Mouse (Mus musculus) midbrain, embryonic 10.5 days (tissue): ENCODE data around the gene Atxn10. TPM values are rescaled to one million over a fixed set of nuclear protein-coding genes. Genes with fewer than 3 reads are reported as not detected.

Experiments used
- DNase-seq: peaks from one replicate; pipeline ENCODE4 v3.0.0-alpha.2; 2017; ENCODE audit warnings: low spot score
- H3K27ac ChIP-seq: fragments of 300-500 bp; sonication (generic); replicated peaks from 2 replicates; pipeline ENCODE4 v1.5.1; 2016; ENCODE audit warnings: mild to moderate bottlenecking
- H3K27me3 ChIP-seq: fragments of 300-500 bp; sonication (generic); 2 replicates; pipeline ENCODE4 v1.6.1; 2016; ENCODE audit warnings: low read depth, mild to moderate bottlenecking; ENCODE audit not compliant: poor library complexity, severe bottlenecking
- H3K36me3 ChIP-seq: fragments of 300-500 bp; sonication (generic); 2 replicates; pipeline ENCODE4 v1.6.1; 2016; ENCODE audit warnings: mild to moderate bottlenecking, moderate library complexity
- H3K4me1 ChIP-seq: fragments of 300-500 bp; sonication (generic); 2 replicates; pipeline ENCODE4 v1.6.1; 2016
- H3K4me3 ChIP-seq: fragments of 300-500 bp; sonication (generic); 2 replicates; pipeline ENCODE4 v1.5.1; 2016; ENCODE audit warnings: mild to moderate bottlenecking, moderate library complexity
- H3K9me3 ChIP-seq: fragments of 300-500 bp; sonication (generic); replicated peaks from 2 replicates; pipeline ENCODE4 v1.6.1; 2016; ENCODE audit warnings: mild to moderate bottlenecking
- WGBS: fragments of 180-500 bp; shearing (Covaris S2); methylation state at CpG from one replicate; pipeline ENCODE4 v1.1.7; 2016; 5-methylcytosine and 5-hydroxymethylcytosine counted together
- polyA plus RNA-seq: library from polyadenylated mRNA; unstranded; fragments of >200 nt; fragmentation: Nextera tagmentation; extraction: Ambion mirVana; gene quantifications from 2 replicates; pipeline ENCODE4 v1.2.1, GENCODE M21; 2016

Gene Atxn10
- polyA plus RNA-seq, 1 experiment from 2014 or later = 341 TPM

GRCm38 (mm10) chr15:85464823-85465565, 128.9 kb downstream of the Atxn10 start:
- H3K27me3 ChIP-seq = peaks cover 99% of the 10 kb centered on the region
- whole genome bisulfite sequencing = 48% methylated on average over 10 of the region's 10 CpGs
- H3K9me3 ChIP-seq = no peaks in the 10 kb centered on the region
- no peak overlapping the region; the same call in 1 of the 2 replicates for H3K4me3 ChIP-seq
- peak; percentile 36 for DNase-seq
- H3K36me3 ChIP-seq = peaks cover 49% of the 10 kb centered on the region
- H3K27ac ChIP-seq = peak overlapping the region; percentile 86
- H3K4me1 ChIP-seq = peaks cover 71% of the 10 kb centered on the region

- Histone ChIP-seq H3K36me3 (peaks cover 56% of the 10 kb centered on the region), H3K27ac (peak overlapping the region; percentile 49; the same call in 1 of the 2 replicates), H3K4me3 (no peak overlapping the region), H3K27me3 (peaks cover 94% of the 10 kb centered on the region), H3K4me1 (peaks cover 55% of the 10 kb centered on the region), H3K9me3 (no peaks in the 10 kb centered on the region)
- no peak for DNase-seq
- 90% methylated on average over 5 of the region's 5 CpGs for WGBS
These were observed 130.5 kb downstream of the Atxn10 start for GRCm38 (mm10) chr15:85466456-85467067.

- peaks cover 27% of the 10 kb centered on the region for H3K4me1 ChIP-seq
- peaks cover 87% of the 10 kb centered on the region for H3K27me3 ChIP-seq
- WGBS = 89% methylated on average over 6 of the region's 6 CpGs
- H3K27ac ChIP-seq = 0 out of 2 replicates have a peak overlapping the region, but pooled peaks have one; percentile 30
- no peak overlapping the region for H3K4me3 ChIP-seq
- DNase-seq = no peak
- no peaks in the 10 kb centered on the region for H3K9me3 ChIP-seq
- peaks cover 58% of the 10 kb centered on the region for H3K36me3 ChIP-seq
These were observed 133.4 kb downstream of the Atxn10 start for GRCm38 (mm10) chr15:85469401-85469800.

- H3K4me1 ChIP-seq = peaks cover 18% of the 10 kb centered on the region
- no peak for DNase-seq
- WGBS = 84% methylated on average over 3 of the region's 3 CpGs
- no peak overlapping the region for H3K4me3 ChIP-seq
- no peaks in the 10 kb centered on the region for H3K9me3 ChIP-seq
- peaks cover 15% of the 10 kb centered on the region for H3K36me3 ChIP-seq
- H3K27me3 ChIP-seq = peaks cover 75% of the 10 kb centered on the region
- no peak overlapping the region for H3K27ac ChIP-seq
These were observed 138.7 kb downstream of the Atxn10 start for GRCm38 (mm10) chr15:85474697-85475096.

GRCm38 (mm10) chr15:85477584-85477983, 141.5 kb downstream of the Atxn10 start:
- peak; percentile 67 for DNase-seq
- Histone ChIP-seq H3K27me3 (peaks cover 81% of the 10 kb centered on the region), H3K9me3 (no peaks in the 10 kb centered on the region), H3K4me3 (no peak overlapping the region), H3K4me1 (peaks cover 47% of the 10 kb centered on the region), H3K27ac (no peak overlapping the region), H3K36me3 (no peaks in the 10 kb centered on the region)
- 29% methylated on average over 1 of the region's 1 CpGs for WGBS

GRCm38 (mm10) chr15:85479365-85479764, 143.3 kb downstream of the Atxn10 start:
- H3K4me3 ChIP-seq = no peak overlapping the region
- 89% methylated on average over 12 of the region's 12 CpGs for WGBS
- H3K27ac ChIP-seq = 0 out of 2 replicates have a peak overlapping the region, but pooled peaks have one; percentile 43
- H3K9me3 ChIP-seq = no peaks in the 10 kb centered on the region
- peaks cover 88% of the 10 kb centered on the region for H3K27me3 ChIP-seq
- no peaks in the 10 kb centered on the region for H3K36me3 ChIP-seq
- DNase-seq = no peak
- peaks cover 59% of the 10 kb centered on the region for H3K4me1 ChIP-seq

- Histone ChIP-seq H3K4me1 (peaks cover 59% of the 10 kb centered on the region), H3K36me3 (no peaks in the 10 kb centered on the region), H3K27ac (peak overlapping the region; percentile 43), H3K9me3 (no peaks in the 10 kb centered on the region), H3K4me3 (no peak overlapping the region), H3K27me3 (peaks cover 88% of the 10 kb centered on the region)
- 64% methylated on average over 5 of the region's 5 CpGs for WGBS
- no peak for DNase-seq
These were observed 143.9 kb downstream of the Atxn10 start for GRCm38 (mm10) chr15:85479919-85480318.

- no peaks in the 10 kb centered on the region for H3K36me3 ChIP-seq
- peak; percentile 53 for DNase-seq
- H3K27me3 ChIP-seq = peaks cover 87% of the 10 kb centered on the region
- H3K9me3 ChIP-seq = no peaks in the 10 kb centered on the region
- H3K4me3 ChIP-seq = no peak overlapping the region
- H3K4me1 ChIP-seq = peaks cover 59% of the 10 kb centered on the region
- 36% methylated on average over 3 of the region's 3 CpGs for WGBS
- H3K27ac ChIP-seq = peak overlapping the region; percentile 43
These were observed 144.6 kb downstream of the Atxn10 start for GRCm38 (mm10) chr15:85480630-85481029.

- 89% methylated on average over 10 of the region's 10 CpGs for WGBS
- H3K27me3 ChIP-seq = peaks cover 83% of the 10 kb centered on the region
These were observed 152.9 kb downstream of the Atxn10 start for GRCm38 (mm10) chr15:85488900-85489299.

GRCm38 (mm10) chr15:85489751-85490150, 153.7 kb downstream of the Atxn10 start:
- Histone ChIP-seq H3K9me3 (peaks cover 5% of the 10 kb centered on the region; the same call in 1 of the 2 replicates), H3K27ac (peak overlapping the region; percentile 52; the same call in 1 of the 2 replicates), H3K36me3 (no peaks in the 10 kb centered on the region), H3K4me1 (peaks cover 51% of the 10 kb centered on the region), H3K27me3 (peaks cover 83% of the 10 kb centered on the region), H3K4me3 (no peak overlapping the region)
- no peak for DNase-seq
- 71% methylated on average over 7 of the region's 7 CpGs for WGBS

More at GRCm38 (mm10) chr15:85488900-85489299, 152.9 kb downstream of the Atxn10 start:
- peaks cover 5% of the 10 kb centered on the region; the same call in 1 of the 2 replicates for H3K9me3 ChIP-seq
- no peaks in the 10 kb centered on the region for H3K36me3 ChIP-seq
- H3K4me3 ChIP-seq = no peak overlapping the region
- peak overlapping the region; percentile 6; the same call in 1 of the 2 replicates for H3K27ac ChIP-seq
- H3K4me1 ChIP-seq = peaks cover 42% of the 10 kb centered on the region
- DNase-seq = no peak

GRCm38 (mm10) chr15:85494163-85494621, 158.1 kb downstream of the Atxn10 start:
- Histone ChIP-seq H3K36me3 (no peaks in the 10 kb centered on the region), H3K27me3 (peaks cover 92% of the 10 kb centered on the region), H3K9me3 (no peaks in the 10 kb centered on the region), H3K27ac (peak overlapping the region; percentile 71), H3K4me3 (0 out of 2 replicates have a peak overlapping the region, but pooled peaks have one; percentile 2), H3K4me1 (peaks cover 72% of the 10 kb centered on the region)
- 9% methylated on average over 11 of the region's 11 CpGs for WGBS
- DNase-seq = peak; percentile 48

GRCm38 (mm10) chr15:85497548-85497947, 161.5 kb downstream of the Atxn10 start:
- H3K36me3 ChIP-seq = no peaks in the 10 kb centered on the region
- peaks cover 79% of the 10 kb centered on the region for H3K27me3 ChIP-seq
- no peak for DNase-seq
- peak overlapping the region; percentile 86 for H3K27ac ChIP-seq
- H3K9me3 ChIP-seq = no peaks in the 10 kb centered on the region
- 83% methylated on average over 4 of the region's 4 CpGs for WGBS
- peak overlapping the region; percentile 28; the same call in 1 of the 2 replicates for H3K4me3 ChIP-seq
- peaks cover 59% of the 10 kb centered on the region for H3K4me1 ChIP-seq
